Mouse (Mus musculus) embryonic facial prominence, embryonic 12.5 days (tissue): ENCODE results near the gene Sgcd. TPM values are rescaled to one million over a fixed set of nuclear protein-coding genes. Genes with fewer than 3 reads are reported as not detected.

Experiments used
- ATAC-seq: fragments of 200-750 bp; cut with Nextera tagmentation; 2 replicates; pipeline ENCODE4 v1.8.0; 2017; ENCODE audit not compliant: insufficient number of reproducible peaks, insufficient read depth, low FRiP score, low TSS enrichment
- H3K27ac ChIP-seq: fragments of 300-500 bp; sonication (generic); 2 replicates; pipeline ENCODE4 v1.5.1; 2016; ENCODE audit warnings: mild to moderate bottlenecking
- H3K27me3 ChIP-seq: fragments of 300-500 bp; sonication (generic); 2 replicates; pipeline ENCODE4 v1.6.1; 2016; ENCODE audit warnings: mild to moderate bottlenecking, moderate library complexity
- H3K36me3 ChIP-seq: fragments of 300-500 bp; sonication (generic); 2 replicates; pipeline ENCODE4 v1.6.1; 2016; ENCODE audit warnings: mild to moderate bottlenecking
- H3K4me1 ChIP-seq: fragments of 300-500 bp; sonication (generic); 2 replicates; pipeline ENCODE4 v1.6.1; 2016
- H3K4me2 ChIP-seq: fragments of 300-500 bp; sonication (generic); replicated peaks from 2 replicates; pipeline ENCODE4 v1.6.1; 2016; ENCODE audit warnings: mild to moderate bottlenecking, moderate library complexity
- H3K4me3 ChIP-seq: fragments of 300-500 bp; sonication (generic); 2 replicates; pipeline ENCODE4 v1.5.1; 2016; ENCODE audit warnings: mild to moderate bottlenecking
- H3K9ac ChIP-seq: fragments of 300-500 bp; sonication (generic); 2 replicates; pipeline ENCODE4 v1.6.1; 2016; ENCODE audit warnings: mild to moderate bottlenecking, moderate library complexity
- H3K9me3 ChIP-seq: fragments of 300-500 bp; sonication (generic); 2 replicates; pipeline ENCODE4 v1.6.1; 2016; ENCODE audit warnings: mild to moderate bottlenecking, moderate library complexity
- WGBS: fragments of 180-500 bp; shearing (Covaris S2); methylation state at CpG from one replicate; pipeline ENCODE4 v1.1.7; 2016; 5-methylcytosine and 5-hydroxymethylcytosine counted together
- polyA plus RNA-seq: library from polyadenylated mRNA; unstranded; fragments of >200 nt; fragmentation: Nextera tagmentation; extraction: Ambion mirVana; gene quantifications from 2 replicates; pipeline ENCODE4 v1.2.1, GENCODE M21; 2016

The Sgcd gene
- polyA plus RNA-seq, 1 experiment from 2014 or later: 11.7 TPM

GRCm38 (mm10) chr11:47247703-47248344 is 740.9 kb downstream of the Sgcd start:
- no peak for ATAC-seq
- Histone ChIP-seq H3K27me3 (no peaks in the 10 kb centered on the region), H3K4me1 (peaks cover 3% of the 10 kb centered on the region; the same call in 1 of the 2 replicates), H3K36me3 (no peaks in the 10 kb centered on the region), H3K9ac (no peak overlapping the region), H3K27ac (no peak overlapping the region), H3K4me2 (no peak overlapping the region), H3K4me3 (no peak overlapping the region), H3K9me3 (no peaks in the 10 kb centered on the region)
- 84% methylated on average over 8 of the region's 8 CpGs for WGBS

GRCm38 (mm10) chr11:47242401-47242800 is 746.4 kb downstream of the Sgcd start:
- H3K4me1 ChIP-seq: 0 out of 2 replicates have a peak, but pooled peaks cover 3% of the 10 kb centered on the region
- no peak for ATAC-seq
- H3K36me3 ChIP-seq: no peaks in the 10 kb centered on the region
- no peak overlapping the region for H3K4me3 ChIP-seq
- H3K9ac ChIP-seq: no peak overlapping the region
- 53% methylated on average over 1 of the region's 1 CpGs for WGBS
- H3K27ac ChIP-seq: no peak overlapping the region
- no peak overlapping the region for H3K4me2 ChIP-seq
- H3K27me3 ChIP-seq: no peaks in the 10 kb centered on the region
- H3K9me3 ChIP-seq: no peaks in the 10 kb centered on the region

GRCm38 (mm10) chr11:47228222-47228621 is 760.5 kb downstream of the Sgcd start:
- Histone ChIP-seq H3K27ac (no peak overlapping the region), H3K4me1 (no peaks in the 10 kb centered on the region), H3K4me2 (no peak overlapping the region), H3K36me3 (no peaks in the 10 kb centered on the region), H3K27me3 (no peaks in the 10 kb centered on the region), H3K4me3 (no peak overlapping the region), H3K9ac (no peak overlapping the region), H3K9me3 (no peaks in the 10 kb centered on the region)
- ATAC-seq: no peak
- 49% methylated on average over 1 of the region's 1 CpGs for WGBS

GRCm38 (mm10) chr11:47224148-47224547 is 764.6 kb downstream of the Sgcd start:
- no peaks in the 10 kb centered on the region for H3K9me3 ChIP-seq
- 76% methylated on average over 2 of the region's 2 CpGs for WGBS
- H3K36me3 ChIP-seq: no peaks in the 10 kb centered on the region
- ATAC-seq: no peak
- H3K4me3 ChIP-seq: no peak overlapping the region
- H3K4me2 ChIP-seq: no peak overlapping the region
- no peaks in the 10 kb centered on the region for H3K4me1 ChIP-seq
- H3K27ac ChIP-seq: no peak overlapping the region
- H3K27me3 ChIP-seq: no peaks in the 10 kb centered on the region
- H3K9ac ChIP-seq: no peak overlapping the region

- Histone ChIP-seq H3K27me3 (no peaks in the 10 kb centered on the region), H3K4me1 (no peaks in the 10 kb centered on the region), H3K4me3 (no peak overlapping the region), H3K4me2 (no peak overlapping the region), H3K27ac (no peak overlapping the region), H3K9ac (no peak overlapping the region), H3K9me3 (no peaks in the 10 kb centered on the region), H3K36me3 (no peaks in the 10 kb centered on the region)
- 85% methylated on average over 8 of the region's 8 CpGs for WGBS
- ATAC-seq: no peak
Observed at GRCm38 (mm10) chr11:47211531-47211930, 777.2 kb downstream of the Sgcd start.

- H3K9me3 ChIP-seq: no peaks in the 10 kb centered on the region
- WGBS: 65% methylated on average over 1 of the region's 1 CpGs
- no peaks in the 10 kb centered on the region for H3K36me3 ChIP-seq
- H3K27me3 ChIP-seq: no peaks in the 10 kb centered on the region
- H3K4me3 ChIP-seq: no peak overlapping the region
- H3K27ac ChIP-seq: no peak overlapping the region
- no peak overlapping the region for H3K9ac ChIP-seq
- H3K4me2 ChIP-seq: no peak overlapping the region
- ATAC-seq: no peak
- H3K4me1 ChIP-seq: no peaks in the 10 kb centered on the region
Observed at GRCm38 (mm10) chr11:47206461-47206860, 782.3 kb downstream of the Sgcd start.

GRCm38 (mm10) chr11:47199106-47199505 is 789.7 kb downstream of the Sgcd start:
- Histone ChIP-seq H3K4me1 (no peaks in the 10 kb centered on the region), H3K27me3 (no peaks in the 10 kb centered on the region), H3K9ac (no peak overlapping the region), H3K4me3 (no peak overlapping the region), H3K9me3 (no peaks in the 10 kb centered on the region), H3K4me2 (no peak overlapping the region), H3K27ac (no peak overlapping the region), H3K36me3 (no peaks in the 10 kb centered on the region)
- ATAC-seq: no peak
- 82% methylated on average over 7 of the region's 7 CpGs for WGBS

- Histone ChIP-seq H3K4me3 (no peak overlapping the region), H3K4me1 (no peaks in the 10 kb centered on the region), H3K9me3 (no peaks in the 10 kb centered on the region), H3K36me3 (no peaks in the 10 kb centered on the region), H3K27ac (no peak overlapping the region), H3K27me3 (no peaks in the 10 kb centered on the region), H3K9ac (no peak overlapping the region), H3K4me2 (no peak overlapping the region)
- no peak for ATAC-seq
- 62% methylated on average over 2 of the region's 2 CpGs for WGBS
Observed at GRCm38 (mm10) chr11:47188556-47188955, 800.2 kb downstream of the Sgcd start.

- H3K4me3 ChIP-seq: no peak overlapping the region
- H3K27ac ChIP-seq: no peak overlapping the region
- no peaks in the 10 kb centered on the region for H3K36me3 ChIP-seq
- no peaks in the 10 kb centered on the region for H3K4me1 ChIP-seq
- no peaks in the 10 kb centered on the region for H3K9me3 ChIP-seq
- H3K4me2 ChIP-seq: no peak overlapping the region
- H3K27me3 ChIP-seq: no peaks in the 10 kb centered on the region
- WGBS: 86% methylated on average over 2 of the region's 2 CpGs
- no peak for ATAC-seq
- H3K9ac ChIP-seq: no peak overlapping the region
Observed at GRCm38 (mm10) chr11:47174977-47175376, 813.8 kb downstream of the Sgcd start.

GRCm38 (mm10) chr11:47170926-47171625 is 817.7 kb downstream of the Sgcd start:
- H3K9me3 ChIP-seq: no peaks in the 10 kb centered on the region
- no peak overlapping the region for H3K9ac ChIP-seq
- WGBS: 87% methylated on average over 6 of the region's 6 CpGs
- H3K4me2 ChIP-seq: no peak overlapping the region
- no peaks in the 10 kb centered on the region for H3K36me3 ChIP-seq
- no peaks in the 10 kb centered on the region for H3K27me3 ChIP-seq
- no peak overlapping the region for H3K27ac ChIP-seq
- no peak for ATAC-seq
- H3K4me3 ChIP-seq: no peak overlapping the region
- H3K4me1 ChIP-seq: no peaks in the 10 kb centered on the region

GRCm38 (mm10) chr11:47167376-47167775 is 821.4 kb downstream of the Sgcd start:
- Histone ChIP-seq H3K4me2 (no peak overlapping the region), H3K27me3 (no peaks in the 10 kb centered on the region), H3K4me3 (no peak overlapping the region), H3K9ac (no peak overlapping the region), H3K9me3 (no peaks in the 10 kb centered on the region), H3K4me1 (no peaks in the 10 kb centered on the region), H3K36me3 (no peaks in the 10 kb centered on the region), H3K27ac (no peak overlapping the region)
- 80% methylated on average over 4 of the region's 4 CpGs for WGBS
- no peak for ATAC-seq

- no peak overlapping the region for H3K9ac ChIP-seq
- no peak for ATAC-seq
- no peak overlapping the region for H3K27ac ChIP-seq
- no peak overlapping the region for H3K4me3 ChIP-seq
- H3K4me1 ChIP-seq: no peaks in the 10 kb centered on the region
- H3K9me3 ChIP-seq: no peaks in the 10 kb centered on the region
- no peaks in the 10 kb centered on the region for H3K36me3 ChIP-seq
- WGBS: 69% methylated on average over 1 of the region's 1 CpGs
- no peak overlapping the region for H3K4me2 ChIP-seq
- H3K27me3 ChIP-seq: no peaks in the 10 kb centered on the region
Observed at GRCm38 (mm10) chr11:47158089-47158488, 830.7 kb downstream of the Sgcd start.
